Mouse (Mus musculus) splenic B cell, adult 2 months (primary cell): ENCODE results near the gene Nat14.
A peak's percentile ranks its signal among the peaks of the same experiment; 100 is the strongest.

ENCODE experiments used
- DNase-seq: peaks from one replicate; pipeline ENCODE4 v3.0.0-alpha.2; 2011; ENCODE audit warnings: low read depth, low spot score
- H3K27me3 ChIP-seq: 2 replicates; pipeline ENCODE4 v1.6.1; 2012; ENCODE audit warnings: mild to moderate bottlenecking, low read length, moderate library complexity, mixed read lengths; ENCODE audit not compliant: control insufficient read depth, poor library complexity, insufficient read depth, severe bottlenecking
- H3K36me3 ChIP-seq: 2 replicates; pipeline ENCODE4 v1.6.1; 2012; ENCODE audit warnings: mild to moderate bottlenecking, low read length, moderate library complexity, mixed read lengths; ENCODE audit not compliant: control insufficient read depth, poor library complexity, insufficient read depth, severe bottlenecking

The Nat14 gene

GRCm38 (mm10) chr7:4912248-4912647 lies 9.6 kb upstream of the Nat14 start:
- no peak for DNase-seq
- no peaks in the 10 kb centered on the region for H3K36me3 ChIP-seq
- H3K27me3 ChIP-seq: no peaks in the 10 kb centered on the region

DNA sequence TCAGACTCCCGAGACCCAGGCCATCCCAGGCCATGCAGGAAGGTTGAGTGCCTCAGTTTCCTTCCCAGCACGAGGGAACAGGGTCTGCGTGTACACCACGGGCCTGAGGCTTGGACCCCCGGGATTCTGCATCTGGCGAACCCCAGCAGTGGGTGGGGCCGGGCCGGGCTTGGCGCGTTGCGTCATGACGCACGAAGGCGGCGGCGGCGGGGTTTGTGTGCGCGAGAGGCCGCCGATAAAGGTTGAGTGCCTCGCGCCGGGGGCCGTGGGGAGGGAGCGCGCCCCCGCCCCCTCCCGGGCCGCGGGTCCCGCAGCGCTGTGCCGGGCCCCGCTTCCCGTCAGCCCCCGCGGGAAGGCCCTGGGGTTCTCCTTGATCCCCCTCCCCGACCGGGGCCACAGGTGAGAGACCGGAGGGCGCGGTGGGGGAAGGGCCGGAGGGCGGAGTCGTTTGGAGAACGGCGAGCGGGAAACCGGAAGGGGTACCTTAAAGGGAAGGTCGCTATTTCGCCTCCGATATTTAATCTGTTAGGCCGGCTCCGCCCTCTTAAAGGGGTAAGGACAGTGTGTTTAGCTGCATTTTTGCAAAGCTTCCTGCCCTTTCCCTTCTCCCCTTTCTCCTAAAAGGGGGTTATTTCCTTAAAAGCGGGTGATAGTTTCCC lies 6.7 kb upstream of the Nat14 start, which contains the start of gene Zfp628:
Gene Zfp628 (plus strand): TSS at position 211 of the 659 bp plus-strand sequence.
- H3K36me3 ChIP-seq: peaks cover 3% of the 10 kb centered on the region
- DNase-seq: peak; percentile 95
- H3K27me3 ChIP-seq: no peaks in the 10 kb centered on the region

DNA sequence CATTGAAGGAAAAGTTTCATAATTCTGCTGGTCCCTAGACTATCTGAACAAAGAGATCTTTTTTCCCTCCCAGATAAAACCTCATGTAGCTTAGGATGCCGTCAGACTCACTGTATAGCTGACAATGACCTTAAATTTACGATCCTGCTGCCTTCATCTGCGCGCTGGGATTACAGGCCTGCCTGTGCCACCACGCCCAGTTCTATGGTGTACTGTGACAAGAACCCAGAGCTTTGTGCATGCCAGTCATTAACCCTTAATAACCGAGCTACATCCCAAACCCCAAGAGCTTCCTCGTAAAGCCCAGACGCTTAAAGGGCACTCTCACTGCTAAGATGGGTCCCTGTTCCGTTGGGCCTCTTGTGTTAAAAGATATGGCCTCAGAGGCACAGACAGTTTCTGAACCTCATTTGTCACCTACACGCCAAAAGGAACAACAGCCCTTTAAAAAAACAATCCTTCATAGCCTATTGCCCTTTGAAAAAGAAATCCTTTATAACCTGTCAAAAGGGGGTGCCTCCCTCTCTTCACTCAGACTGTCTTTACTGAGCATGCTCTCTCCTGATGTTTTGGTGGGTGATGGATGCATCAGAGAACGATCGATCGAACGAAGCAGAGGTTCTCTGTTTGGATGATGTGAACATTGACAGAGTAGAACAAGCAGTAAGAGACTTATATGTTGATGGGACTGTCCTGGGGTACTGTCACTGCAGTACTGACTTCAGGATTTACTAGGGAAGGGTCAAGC lies 6.0 kb upstream of the Nat14 start:
- no peak for DNase-seq
- Histone ChIP-seq H3K27me3 (no peaks in the 10 kb centered on the region), H3K36me3 (peaks cover 3% of the 10 kb centered on the region)

- Histone ChIP-seq H3K27me3 (no peaks in the 10 kb centered on the region), H3K36me3 (peaks cover 3% of the 10 kb centered on the region)
- no peak for DNase-seq
Measured at GRCm38 (mm10) chr7:4917494-4917893, 4.3 kb upstream of the Nat14 start.

DNA sequence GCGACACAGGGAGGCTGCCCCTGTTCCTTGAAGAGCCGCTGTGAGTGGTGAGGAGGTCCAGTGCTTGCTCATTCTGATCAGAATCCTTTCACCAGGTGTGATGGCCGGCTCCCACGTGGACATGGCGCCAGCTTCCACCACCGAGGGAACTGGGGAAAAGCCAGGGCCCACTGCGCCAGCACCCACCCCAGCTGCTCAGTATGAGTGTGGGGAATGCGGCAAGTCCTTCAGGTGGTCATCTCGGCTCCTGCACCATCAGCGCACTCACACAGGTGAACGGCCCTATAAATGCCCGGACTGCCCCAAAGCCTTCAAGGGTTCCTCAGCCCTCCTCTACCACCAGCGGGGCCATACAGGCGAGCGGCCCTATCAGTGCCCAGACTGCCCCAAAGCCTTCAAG lies 3.1 kb upstream of the Nat14 start:
- H3K36me3 ChIP-seq: peaks cover 3% of the 10 kb centered on the region
- no peak for DNase-seq
- H3K27me3 ChIP-seq: no peaks in the 10 kb centered on the region

DNA sequence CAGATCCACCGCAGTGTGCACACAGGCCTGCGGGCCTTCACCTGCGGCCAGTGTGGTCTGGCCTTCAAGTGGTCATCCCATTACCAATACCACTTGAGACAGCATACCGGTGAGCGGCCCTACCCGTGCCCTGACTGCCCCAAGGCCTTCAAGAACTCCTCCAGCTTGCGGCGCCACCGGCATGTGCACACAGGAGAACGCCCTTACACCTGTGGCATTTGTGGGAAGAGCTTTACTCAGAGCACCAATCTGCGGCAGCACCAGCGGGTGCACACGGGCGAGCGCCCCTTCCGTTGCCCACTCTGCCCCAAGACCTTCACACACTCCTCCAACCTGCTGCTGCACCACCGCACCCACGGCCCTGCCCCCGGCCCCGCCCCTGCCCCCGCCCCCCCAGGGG lies 2.7 kb upstream of the Nat14 start:
- Histone ChIP-seq H3K27me3 (no peaks in the 10 kb centered on the region), H3K36me3 (peaks cover 3% of the 10 kb centered on the region)
- DNase-seq: no peak

DNA sequence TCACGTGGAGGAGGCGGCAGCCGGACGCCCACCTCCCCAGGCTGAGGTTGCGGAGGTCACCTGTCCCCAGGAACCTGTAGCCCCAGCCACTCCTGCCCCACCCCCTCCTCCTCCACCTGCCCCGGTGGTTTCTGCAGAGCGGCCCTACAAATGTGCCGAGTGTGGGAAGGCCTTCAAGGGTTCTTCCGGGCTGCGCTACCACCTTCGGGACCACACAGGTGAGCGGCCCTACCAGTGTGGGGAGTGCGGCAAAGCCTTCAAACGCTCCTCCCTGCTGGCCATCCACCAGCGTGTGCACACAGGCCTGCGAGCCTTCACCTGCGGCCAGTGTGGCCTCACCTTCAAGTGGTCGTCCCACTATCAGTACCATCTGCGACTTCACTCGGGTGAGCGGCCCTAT lies 1.9 kb upstream of the Nat14 start:
- Histone ChIP-seq H3K36me3 (peaks cover 3% of the 10 kb centered on the region), H3K27me3 (no peaks in the 10 kb centered on the region)
- DNase-seq: no peak

GRCm38 (mm10) chr7:4920496-4920895 lies 1.3 kb upstream of the Nat14 start:
- DNase-seq: no peak
- Histone ChIP-seq H3K27me3 (no peaks in the 10 kb centered on the region), H3K36me3 (peaks cover 3% of the 10 kb centered on the region)

DNA sequence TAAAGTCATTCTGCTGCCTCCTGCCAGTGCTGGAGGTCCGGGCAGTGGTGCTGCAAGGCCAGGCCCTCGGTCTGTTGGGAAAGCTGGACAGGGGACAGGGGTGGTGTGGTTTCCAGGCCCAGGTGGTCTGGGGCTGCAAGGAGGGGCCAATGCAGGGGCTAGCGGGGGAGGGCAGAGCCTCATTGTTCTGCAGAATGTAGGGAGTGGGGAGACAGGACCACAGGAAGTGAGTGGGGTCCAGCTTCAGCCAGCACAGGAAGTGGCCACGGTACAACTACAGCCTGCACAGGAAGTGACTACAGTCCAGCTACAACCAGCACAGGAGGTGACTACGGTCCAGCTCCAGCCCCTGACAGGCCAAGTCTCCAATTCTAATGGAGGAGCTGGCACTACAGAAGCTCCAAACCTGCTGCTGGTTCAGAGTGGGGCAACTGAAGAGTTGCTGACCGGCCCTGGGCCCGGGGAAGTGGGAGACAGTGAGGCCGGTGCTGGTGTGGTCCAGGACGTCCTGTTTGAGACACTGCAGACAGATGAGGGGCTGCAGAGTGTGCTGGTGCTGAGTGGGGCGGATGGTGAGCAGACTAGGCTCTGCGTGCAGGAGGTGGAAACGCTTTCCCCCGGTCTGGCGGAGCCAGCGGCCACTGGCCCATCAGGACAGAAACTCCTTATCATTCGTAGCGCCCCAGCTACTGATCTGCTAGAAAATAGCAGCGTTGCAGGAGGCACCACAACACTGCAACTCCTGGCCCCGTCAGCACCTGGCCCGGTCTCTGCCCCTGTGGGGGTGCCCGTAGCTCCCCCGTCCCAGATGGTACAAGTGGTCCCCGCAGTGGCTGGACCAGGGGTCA lies 628 bp upstream of the Nat14 start:
- peaks cover 3% of the 10 kb centered on the region for H3K36me3 ChIP-seq
- no peaks in the 10 kb centered on the region for H3K27me3 ChIP-seq
- no peak for DNase-seq

- peak; percentile 58 for DNase-seq
- no peaks in the 10 kb centered on the region for H3K27me3 ChIP-seq
- peaks cover 3% of the 10 kb centered on the region for H3K36me3 ChIP-seq
Measured at GRCm38 (mm10) chr7:4922508-4922907, 680 bp downstream of the Nat14 start.

GRCm38 (mm10) chr7:4922931-4923565 lies 1.2 kb downstream of the Nat14 start:
- peak; percentile 49 for DNase-seq
- no peaks in the 10 kb centered on the region for H3K27me3 ChIP-seq
- peaks cover 3% of the 10 kb centered on the region for H3K36me3 ChIP-seq

GRCm38 (mm10) chr7:4923586-4924364 lies 1.9 kb downstream of the Nat14 start:
- Histone ChIP-seq H3K27me3 (no peaks in the 10 kb centered on the region), H3K36me3 (peaks cover 3% of the 10 kb centered on the region)
- peak; percentile 51 for DNase-seq

DNA sequence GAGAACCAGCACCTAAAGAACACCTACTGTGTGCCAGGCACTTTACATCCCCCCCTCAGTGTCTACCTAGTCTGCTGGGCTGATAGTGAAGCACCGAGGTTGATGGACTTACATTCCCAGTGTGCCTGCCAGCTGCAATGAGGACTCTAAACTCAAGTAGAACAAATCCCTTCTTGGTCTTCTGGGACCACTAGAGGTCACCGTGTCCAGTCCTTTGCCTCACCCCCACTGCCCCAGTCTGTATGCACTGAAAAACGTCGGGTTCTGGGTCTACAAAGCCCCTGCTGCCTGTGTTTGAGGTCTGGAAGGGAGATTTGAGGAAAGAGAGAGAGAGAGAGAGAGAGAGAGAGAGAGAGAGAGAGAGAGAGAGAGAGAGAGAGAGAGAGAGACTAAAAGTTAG lies 2.7 kb downstream of the Nat14 start:
- no peaks in the 10 kb centered on the region; the same call in 1 of the 2 replicates for H3K36me3 ChIP-seq
- no peak for DNase-seq
- no peaks in the 10 kb centered on the region for H3K27me3 ChIP-seq

- no peaks in the 10 kb centered on the region for H3K27me3 ChIP-seq
- no peaks in the 10 kb centered on the region; the same call in 1 of the 2 replicates for H3K36me3 ChIP-seq
- DNase-seq: no peak
Measured at GRCm38 (mm10) chr7:4924891-4925301, 3.1 kb downstream of the Nat14 start.
